ENCODE assay signal across 11 mouse cellular contexts in the genomic region with DNA sequence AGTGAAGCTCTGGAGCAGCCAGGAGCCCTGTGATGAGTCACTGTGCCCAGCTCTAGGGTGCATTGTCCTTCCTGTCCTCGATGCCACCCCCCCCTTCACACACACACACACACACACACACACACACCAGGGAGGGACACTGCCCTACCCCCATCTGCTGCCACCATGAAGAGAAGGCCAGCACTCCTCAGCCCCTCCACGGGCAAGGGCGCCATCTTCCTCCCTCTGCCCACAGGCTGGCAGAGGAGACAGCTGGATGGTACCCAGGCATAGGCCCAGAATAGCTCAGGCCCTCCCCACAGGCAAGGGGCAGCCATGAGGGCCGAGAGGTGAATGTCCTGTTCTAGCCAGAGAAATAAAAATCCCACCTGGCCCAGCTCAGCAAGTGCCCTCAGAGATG. TPM values are rescaled to one million over a fixed set of nuclear protein-coding genes. Genes with fewer than 3 reads are reported as not detected.
DNase-seq lines count a peak whose midpoint lies in the region; ATAC-seq and TF ChIP-seq lines count a peak whose summit lies in the region.
"Had no signal": no experiment of that assay in that cellular context is flagged by ENCODE, and none has a peak within 500 bp of the region (broad histone marks: within the 10 kb centered on the region; RNA-seq: fewer than 3 reads in every experiment).

No protein-coding gene starts in this region.

- no peaks in the 10 kb centered on the region for H3K36me3 ChIP-seq in forebrain, embryonic 10.5 days (replicated peaks)
- H3K36me3 ChIP-seq in intestine, postnatal 0 days (ENCODE audit: control insufficient read depth, insufficient read depth) = no peaks in the 10 kb centered on the region
- H3K36me3 ChIP-seq: embryonic facial prominence, embryonic 13.5 days had no signal

- H3K27ac ChIP-seq in forebrain, embryonic 10.5 days = no peak overlapping the region
- H3K27ac ChIP-seq in intestine, postnatal 0 days (ENCODE audit: low read depth, low read length) = no peak overlapping the region
- H3K27ac ChIP-seq: embryonic facial prominence, embryonic 13.5 days had no signal

- H3K4me1 ChIP-seq in forebrain, embryonic 10.5 days = peaks cover 29% of the 10 kb centered on the region
- no peaks in the 10 kb centered on the region for H3K4me1 ChIP-seq in intestine, postnatal 0 days (replicated peaks; ENCODE audit: control insufficient read depth, insufficient read depth, low read length)

- no peak for TF ChIP-seq CTCF in intestine, postnatal 0 days (IDR thresholded peaks at IDR 0.05; ENCODE audit: low read depth)

- peak overlapping the region; percentile 57; the same call in 1 of the 2 replicates for H3K4me3 ChIP-seq in forebrain, embryonic 10.5 days
- H3K4me3 ChIP-seq in intestine, postnatal 0 days (ENCODE audit: low read depth, low read length) = no peak overlapping the region

- no peak overlapping the region for H3K9ac ChIP-seq in intestine, postnatal 0 days (ENCODE audit: low read depth, low read length)

- peaks cover 71% of the 10 kb centered on the region for H3K27me3 ChIP-seq in forebrain, embryonic 10.5 days (ENCODE audit: poor library complexity, severe bottlenecking)
- H3K27me3 ChIP-seq in intestine, postnatal 0 days (replicated peaks; ENCODE audit: control insufficient read depth, insufficient read depth, low read length) = peaks cover 21% of the 10 kb centered on the region

- intact Hi-C loops in left cerebral cortex, postnatal 25 days (cut with DNase I) = loop anchor here (1.0 to 2.0 kb wide), 3 partner anchors 21 to 36 kb away; a partner anchor contains a TSS

- WGBS in forebrain, embryonic 10.5 days = 65% methylated on average over 4 of the region's 4 CpGs
- 64% methylated on average over 4 of the region's 4 CpGs for WGBS in intestine, postnatal 0 days

- no peak for ATAC-seq in intestine, postnatal 0 days

- peak; percentile 37 to 51 for DNase-seq in left cerebral cortex, postnatal 25 days (ENCODE audit: low spot score in 2 of 2)
- no peak for DNase-seq in left cerebral cortex, adult 11 months (ENCODE audit: low spot score)
- DNase-seq in forebrain, embryonic 10.5 days (ENCODE audit: extremely low spot score, low spot score) = no peak
- peak; percentile 57 for DNase-seq in heart, postnatal 4 days
- peak; percentile 55 to 64 for DNase-seq in right cerebral cortex, postnatal 10 days (ENCODE audit: low spot score in 2 of 2)
- no peak for DNase-seq in spleen, postnatal 36 days (ENCODE audit: low spot score in 2 of 2)
- no peak for DNase-seq in liver
- DNase-seq: kidney, postnatal 14 days; thymus, postnatal 14 days had no signal

- H3K4me2 ChIP-seq in intestine, postnatal 0 days (replicated peaks; ENCODE audit: low read depth) = no peak overlapping the region

- H3K9me3 ChIP-seq in forebrain, embryonic 10.5 days = no peaks in the 10 kb centered on the region
- no peaks in the 10 kb centered on the region for H3K9me3 ChIP-seq in intestine, postnatal 0 days (ENCODE audit: control insufficient read depth)
- H3K9me3 ChIP-seq: embryonic facial prominence, embryonic 13.5 days had no signal

RNA-seq across cellular contexts. Expression of a gene that starts 1.0 kb away (rescaled TPM):
- total RNA-seq in left cerebral cortex, postnatal 25 days (2021) = 1,000 to 10,000 TPM; 1,322 to 1,385 TPM
- 0.07 and 0.15 TPM in 2 replicates for polyA plus RNA-seq in forebrain, embryonic 10.5 days (2016; fragmentation: Nextera tagmentation; extraction: Ambion mirVana)
- total RNA-seq in heart, postnatal 4 days (2021) = 100 to 1,000 TPM; 460 to 501 TPM
- 0.38 and 0.58 TPM in 2 replicates for polyA plus RNA-seq in intestine, postnatal 0 days (2015; fragmentation: Nextera tagmentation; extraction: Ambion mirVana)

RNA-seq across cellular contexts. Expression of a gene that starts 20.7 kb away (rescaled TPM):
- 100 to 1,000 TPM; 227 to 240 TPM for total RNA-seq in left cerebral cortex, postnatal 25 days (2021)
- 2.9 and 3.8 TPM in 2 replicates for polyA plus RNA-seq in forebrain, embryonic 10.5 days (2016; fragmentation: Nextera tagmentation; extraction: Ambion mirVana)
- total RNA-seq in heart, postnatal 4 days (2021) = under 1 TPM in 1 of 2 experiments, not detected in 1; 0.29 TPM
- 0.51 and 0.72 TPM in 2 replicates for polyA plus RNA-seq in intestine, postnatal 0 days (2015; fragmentation: Nextera tagmentation; extraction: Ambion mirVana)

RNA-seq across cellular contexts. Expression of a gene that starts 31.2 kb away (rescaled TPM):
- total RNA-seq in left cerebral cortex, postnatal 25 days (2021) = 10 to 100 TPM; 95.9 to 97.3 TPM
- polyA plus RNA-seq in forebrain, embryonic 10.5 days (2016; fragmentation: Nextera tagmentation; extraction: Ambion mirVana) = 387 and 397 TPM in 2 replicates
- total RNA-seq in heart, postnatal 4 days (2021) = 10 to 100 TPM; 65.9 to 66.8 TPM
- 197 TPM in 2 replicates for polyA plus RNA-seq in intestine, postnatal 0 days (2015; fragmentation: Nextera tagmentation; extraction: Ambion mirVana)

RNA-seq across cellular contexts. Expression of a gene that starts 46.8 kb away (rescaled TPM):
- under 1 TPM in 1 of 2 experiments, not detected in 1; 0.09 TPM for total RNA-seq in left cerebral cortex, postnatal 25 days (2021)
- not detected in 2 replicates for polyA plus RNA-seq in forebrain, embryonic 10.5 days (2016; fragmentation: Nextera tagmentation; extraction: Ambion mirVana)
- total RNA-seq in heart, postnatal 4 days (2021) = not detected
- polyA plus RNA-seq in intestine, postnatal 0 days (2015; fragmentation: Nextera tagmentation; extraction: Ambion mirVana) = 1.9 and 2.4 TPM in 2 replicates
- polyA plus RNA-seq: embryonic facial prominence, embryonic 13.5 days had no signal

RNA-seq across cellular contexts. Expression of a gene that starts 57.2 kb away (rescaled TPM):
- total RNA-seq in left cerebral cortex, postnatal 25 days (2021) = under 1 TPM in 1 of 2 experiments, not detected in 1; 0.21 TPM
- 0.12 and 0.15 TPM in 2 replicates for polyA plus RNA-seq in forebrain, embryonic 10.5 days (2016; fragmentation: Nextera tagmentation; extraction: Ambion mirVana)
- total RNA-seq in heart, postnatal 4 days (2021) = under 1 TPM in 1 of 2 experiments, not detected in 1; 0.09 TPM
- 0.17 and 0.20 TPM in 2 replicates for polyA plus RNA-seq in intestine, postnatal 0 days (2015; fragmentation: Nextera tagmentation; extraction: Ambion mirVana)
- polyA plus RNA-seq: embryonic facial prominence, embryonic 13.5 days had no signal

Comparison
In these comparisons a context has a peak if more than half of its experiments do, and no peak if none do; other contexts are left out.
1. DNase-seq: peak in left cerebral cortex, postnatal 25 days (2 of 2), heart, postnatal 4 days (single experiment) and right cerebral cortex, postnatal 10 days (2 of 2); none in left cerebral cortex, adult 11 months (single experiment), forebrain, embryonic 10.5 days (single experiment), spleen, postnatal 36 days (0 of 2) and liver (single experiment).
2. RNA of a gene that starts 20.7 kb away (total RNA-seq): 227 to 240 TPM in left cerebral cortex, postnatal 25 days; 0.29 TPM in heart, postnatal 4 days; every median in the first group is over 100 times any median in the second.